Mouse (Mus musculus): ENCODE data around the gene Prex1.

DNA sequence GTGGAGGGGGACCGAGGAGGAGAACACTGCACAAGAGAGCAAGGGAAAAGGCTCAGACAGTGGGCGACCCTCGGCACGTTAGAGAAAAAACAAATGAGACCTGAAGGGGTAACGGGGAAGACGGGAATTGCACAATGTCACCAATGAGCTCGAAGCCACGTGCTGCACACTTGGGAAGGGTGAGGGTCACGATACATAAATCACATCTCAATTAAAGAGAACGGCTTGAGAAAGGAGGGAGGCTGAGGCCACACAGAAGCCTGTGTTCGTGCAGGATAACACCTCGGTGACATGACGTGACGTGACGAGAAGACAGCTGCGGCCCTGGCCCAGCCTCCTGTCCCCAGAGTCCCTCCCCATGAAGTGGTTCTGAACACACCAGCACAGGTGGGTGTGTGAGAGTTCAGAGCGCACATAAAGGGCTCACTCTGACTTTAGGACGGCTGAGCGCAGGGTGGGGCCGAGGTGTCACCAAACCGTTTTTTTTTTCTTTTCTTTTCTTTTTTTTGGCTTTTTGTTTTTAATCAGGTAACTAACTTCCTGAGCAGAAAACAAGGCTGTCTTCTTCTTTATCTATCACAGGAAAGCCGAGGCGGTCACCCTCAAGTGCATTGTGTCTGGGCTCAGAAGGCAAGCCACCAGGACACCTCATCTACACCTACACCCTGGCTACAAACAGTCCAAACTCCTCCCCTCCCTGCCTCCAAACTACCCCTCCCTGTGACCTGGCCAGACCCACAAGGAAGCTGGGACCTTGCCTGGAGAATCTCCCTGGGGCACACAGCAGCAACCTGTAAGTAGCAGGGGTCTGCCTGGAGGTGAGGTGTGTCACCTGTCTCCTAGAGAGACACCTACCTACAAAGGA is 12.2 kb downstream of the Prex1 start:
- TF ChIP-seq CTCF (IDR thresholded peaks at IDR 0.05; ENCODE audit: low read depth, low read length) (no peak), POLR2AphosphoS5 (IDR thresholded peaks at IDR 0.05; ENCODE audit: insufficient replicate concordance, low read depth, low read length) (no peak), GATA1 (IDR thresholded peaks at IDR 0.05; ENCODE audit: borderline replicate concordance, low read length) (no peak), TAL1 (conservative IDR thresholded peaks at IDR 0.05; ENCODE audit: low read depth, low read length) (no peak), GATA2 (IDR thresholded peaks at IDR 0.05; ENCODE audit: borderline replicate concordance, low read depth, low read length) (no peak)
